Mouse (Mus musculus): ENCODE data around the gene Cacng5. TPM values are rescaled to one million over a fixed set of nuclear protein-coding genes. Genes with fewer than 3 reads are reported as not detected.

Cacng5 gene
- polyA plus RNA-seq, 1 experiment, result 0.02 TPM

DNA sequence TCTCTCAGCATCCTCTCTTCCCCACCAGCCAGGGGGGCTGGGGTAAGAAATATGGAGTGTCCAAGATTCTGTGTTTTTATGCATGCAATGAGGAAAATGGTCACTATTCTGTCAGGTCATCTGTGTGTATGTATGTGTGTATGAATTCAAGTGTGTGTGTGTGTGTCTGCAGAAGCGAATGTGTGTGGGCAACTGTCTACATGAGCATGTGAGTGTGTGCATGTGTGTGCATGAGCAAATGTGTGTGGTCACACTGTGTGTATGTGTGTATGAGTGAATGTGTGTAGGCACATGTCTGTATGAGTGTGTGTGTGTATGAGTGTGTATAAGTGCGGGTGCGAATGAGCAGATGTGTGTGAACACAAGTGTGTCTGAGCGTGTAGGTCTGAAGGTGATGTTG, 55.0 kb downstream of the Cacng5 start:
- no peak for DNase-seq
- no peak overlapping the region for H3K4me3 ChIP-seq (replicated peaks; ENCODE audit: extremely low read depth, low read depth, low read length)
- 98% methylated on average over 4 of the region's 4 CpGs for WGBS
- TF ChIP-seq POLR2A (IDR thresholded peaks at IDR 0.05; ENCODE audit: borderline replicate concordance, extremely low read depth, low read depth, low read length), result no peak
- TF ChIP-seq CTCF (IDR thresholded peaks at IDR 0.05; ENCODE audit: insufficient read depth, low read length), result no peak
- no peaks in the 10 kb centered on the region for H3K4me1 ChIP-seq (ENCODE audit: control insufficient read depth, insufficient read depth, low read length)

DNA sequence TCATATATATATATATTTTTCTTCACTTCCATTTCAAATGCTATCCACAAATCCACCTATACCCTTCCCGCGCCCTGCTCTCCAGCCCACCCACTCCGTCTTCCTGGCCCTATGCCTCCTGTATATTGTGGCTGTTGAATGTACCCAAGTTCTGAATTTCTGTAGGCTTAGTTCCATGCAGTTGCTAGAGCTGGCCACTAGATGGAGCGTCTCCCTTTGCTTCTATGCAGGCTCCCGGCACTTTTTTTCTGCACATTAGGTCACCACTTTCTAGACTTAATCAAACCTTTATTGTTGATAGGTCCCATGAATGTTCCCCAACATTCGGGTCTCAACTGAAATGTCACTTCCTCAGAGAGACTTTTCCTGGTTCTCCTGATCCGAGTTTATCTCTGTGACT, 55.6 kb downstream of the Cacng5 start:
- TF ChIP-seq CTCF (IDR thresholded peaks at IDR 0.05; ENCODE audit: insufficient read depth, low read length) (peak; percentile 73), POLR2A (IDR thresholded peaks at IDR 0.05; ENCODE audit: borderline replicate concordance, extremely low read depth, low read depth, low read length) (no peak)
- no peak for DNase-seq
- no peaks in the 10 kb centered on the region for H3K4me1 ChIP-seq (ENCODE audit: control insufficient read depth, insufficient read depth, low read length)
- WGBS, result 12% methylated on average over 7 of the region's 7 CpGs
- H3K4me3 ChIP-seq (replicated peaks; ENCODE audit: extremely low read depth, low read depth, low read length), result no peak overlapping the region

GRCm38 (mm10) chr11:107853088-107853487, 61.8 kb downstream of the Cacng5 start:
- DNase-seq, result peak; percentile 28
- H3K4me3 ChIP-seq (replicated peaks; ENCODE audit: extremely low read depth, low read depth, low read length), result no peak overlapping the region
- 38% methylated on average over 1 of the region's 1 CpGs for WGBS
- TF ChIP-seq CTCF (IDR thresholded peaks at IDR 0.05; ENCODE audit: insufficient read depth, low read length), result peak; percentile 25; the same call in 1 of the 2 replicates
- no peak for TF ChIP-seq POLR2A (IDR thresholded peaks at IDR 0.05; ENCODE audit: borderline replicate concordance, extremely low read depth, low read depth, low read length)
- H3K4me1 ChIP-seq (ENCODE audit: control insufficient read depth, insufficient read depth, low read length), result no peaks in the 10 kb centered on the region

DNA sequence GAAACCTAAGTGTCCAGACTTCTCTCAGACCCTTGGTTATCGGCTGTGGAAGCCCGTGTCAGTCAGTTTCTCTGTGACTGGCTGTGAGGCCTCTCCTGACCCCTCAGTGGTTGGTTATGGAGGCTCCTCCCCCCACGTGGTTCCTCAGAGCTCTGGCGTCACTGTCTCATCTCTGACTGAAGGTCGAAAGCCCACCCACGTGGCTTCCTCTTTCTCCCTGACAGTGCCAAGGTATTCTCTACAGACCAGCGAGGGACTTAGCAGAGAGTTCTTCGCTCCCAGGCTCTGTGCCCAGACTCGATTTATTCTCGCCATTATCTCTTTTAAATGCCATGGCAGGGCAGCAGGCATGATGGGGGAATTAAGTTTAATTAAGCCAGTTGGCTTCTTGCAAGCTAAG, 65.2 kb downstream of the Cacng5 start:
- DNase-seq, result no peak
- 41% methylated on average over 10 of the region's 10 CpGs for WGBS
- Histone ChIP-seq H3K4me3 (replicated peaks; ENCODE audit: extremely low read depth, low read depth, low read length) (no peak overlapping the region), H3K4me1 (ENCODE audit: control insufficient read depth, insufficient read depth, low read length) (no peaks in the 10 kb centered on the region)
- no peak for TF ChIP-seq POLR2A (IDR thresholded peaks at IDR 0.05; ENCODE audit: borderline replicate concordance, extremely low read depth, low read depth, low read length)

DNA sequence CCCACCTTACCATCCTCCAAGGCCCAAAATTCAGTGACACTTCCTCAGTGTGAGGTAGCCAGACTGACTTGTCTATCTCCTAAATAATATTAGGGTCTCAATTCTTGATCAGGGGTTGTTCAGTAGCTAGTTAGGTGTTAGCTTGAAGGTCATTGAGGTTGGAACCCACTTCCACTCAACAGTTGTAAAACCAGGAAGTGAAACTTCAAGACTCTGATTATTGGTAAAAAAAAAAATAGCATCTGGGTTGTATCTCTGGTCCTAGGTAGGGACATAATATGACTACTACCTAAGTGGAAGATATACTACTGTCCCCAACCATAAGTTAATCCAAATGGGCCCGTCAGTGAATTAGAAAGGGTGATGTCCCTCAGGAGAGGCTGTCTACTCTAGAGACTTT, 70.7 kb downstream of the Cacng5 start:
- H3K4me3 ChIP-seq (replicated peaks; ENCODE audit: extremely low read depth, low read depth, low read length), result no peak overlapping the region
- WGBS, result 86% methylated on average over 1 of the region's 1 CpGs
- H3K4me1 ChIP-seq (ENCODE audit: control insufficient read depth, insufficient read depth, low read length), result no peaks in the 10 kb centered on the region
- DNase-seq, result no peak
- TF ChIP-seq POLR2A (IDR thresholded peaks at IDR 0.05; ENCODE audit: borderline replicate concordance, extremely low read depth, low read depth, low read length), result no peak
- no peak for TF ChIP-seq CTCF (IDR thresholded peaks at IDR 0.05; ENCODE audit: insufficient read depth, low read length)

GRCm38 (mm10) chr11:107833351-107834040, 81.4 kb downstream of the Cacng5 start:
- no peak overlapping the region for H3K4me3 ChIP-seq (replicated peaks; ENCODE audit: extremely low read depth, low read depth, low read length)
- TF ChIP-seq POLR2A (IDR thresholded peaks at IDR 0.05; ENCODE audit: borderline replicate concordance, extremely low read depth, low read depth, low read length) (no peak), CTCF (IDR thresholded peaks at IDR 0.05; ENCODE audit: insufficient read depth, low read length) (no peak)
- no peak for DNase-seq
- 48% methylated on average over 7 of the region's 7 CpGs for WGBS
- H3K4me1 ChIP-seq (ENCODE audit: control insufficient read depth, insufficient read depth, low read length), result no peaks in the 10 kb centered on the region

Other genes with a start within 250 kb of the Cacng5 start
- gene Cacng1, start 198.5 kb downstream of the Cacng5 start, polyA plus RNA-seq (2012; rRNA removed), result 19.3 TPM in 1 of 2 replicates, not detected in the other
- 0.25 TPM in 2 replicates for gene Cacng4, start 120.5 kb downstream of the Cacng5 start, polyA plus RNA-seq (2012; rRNA removed)

Measured in lung, adult 2 months (tissue).